Comparison of ENCODE assay signal across 9 mouse cellular contexts in genomic region chr1:152576614-152577144, GRCm38 (mm10).
DNase-seq lines count a peak whose midpoint lies in the region; ATAC-seq lines count a peak whose summit lies in the region.
"Had no signal": no experiment of that assay in that cellular context is flagged by ENCODE, and none has a peak within 500 bp of the region (broad histone marks: within the 10 kb centered on the region; RNA-seq: fewer than 3 reads in every experiment).

No protein-coding gene starts in this region.

- intact Hi-C loops in left cerebral cortex, postnatal 14 days (cut with DNase I) = no loop called here

- WGBS in forebrain, embryonic 10.5 days = 8% methylated on average over 7 of the region's 7 CpGs
- 29% methylated on average over 7 of the region's 7 CpGs for WGBS in forebrain, embryonic 16.5 days
- WGBS in neural tube, embryonic 15.5 days = 14% methylated on average over 7 of the region's 7 CpGs
- 21% methylated on average over 7 of the region's 7 CpGs for WGBS in kidney, embryonic 15.5 days
- WGBS in neural tube, embryonic 14.5 days = 11% methylated on average over 7 of the region's 7 CpGs

- H3K9ac ChIP-seq in forebrain, embryonic 16.5 days (replicated peaks; ENCODE audit: low read depth, low read length) = no peak overlapping the region
- no peak overlapping the region for H3K9ac ChIP-seq in neural tube, embryonic 15.5 days (replicated peaks)
- H3K9ac ChIP-seq in kidney, embryonic 15.5 days = no peak overlapping the region
- H3K9ac ChIP-seq in neural tube, embryonic 14.5 days (replicated peaks; ENCODE audit: low read depth, low read length) = no peak overlapping the region
- H3K9ac ChIP-seq: stomach, embryonic 15.5 days had no signal

- peak overlapping the region; percentile 66 for H3K27ac ChIP-seq in forebrain, embryonic 10.5 days
- H3K27ac ChIP-seq in forebrain, embryonic 16.5 days (ENCODE audit: low read length) = no peak overlapping the region
- no peak overlapping the region for H3K27ac ChIP-seq in neural tube, embryonic 15.5 days (replicated peaks)
- H3K27ac ChIP-seq in kidney, embryonic 15.5 days = peak overlapping the region; percentile 73
- H3K27ac ChIP-seq in neural tube, embryonic 14.5 days (ENCODE audit: low read depth, low read length) = no peak overlapping the region
- H3K27ac ChIP-seq: stomach, embryonic 15.5 days had no signal

- H3K4me2 ChIP-seq in forebrain, embryonic 16.5 days (ENCODE audit: low read length) = no peak overlapping the region
- no peak overlapping the region for H3K4me2 ChIP-seq in neural tube, embryonic 15.5 days
- no peak overlapping the region for H3K4me2 ChIP-seq in kidney, embryonic 15.5 days
- H3K4me2 ChIP-seq in neural tube, embryonic 14.5 days (ENCODE audit: low read depth, low read length) = no peak overlapping the region
- H3K4me2 ChIP-seq: stomach, embryonic 15.5 days had no signal

- H3K4me1 ChIP-seq in forebrain, embryonic 10.5 days = peaks cover 96% of the 10 kb centered on the region
- H3K4me1 ChIP-seq in forebrain, embryonic 16.5 days (replicated peaks; ENCODE audit: control insufficient read depth, insufficient read depth, low read length) = peaks cover 20% of the 10 kb centered on the region
- H3K4me1 ChIP-seq in neural tube, embryonic 15.5 days = peaks cover 39% of the 10 kb centered on the region
- peaks cover 78% of the 10 kb centered on the region for H3K4me1 ChIP-seq in kidney, embryonic 15.5 days
- peaks cover 23% of the 10 kb centered on the region; the same call in 1 of the 2 replicates for H3K4me1 ChIP-seq in neural tube, embryonic 14.5 days (ENCODE audit: control insufficient read depth, insufficient read depth, low read length)

- no peak for DNase-seq in forebrain, embryonic 10.5 days (ENCODE audit: extremely low spot score, low spot score)
- peak; percentile 41 for DNase-seq in neural tube, embryonic 10.5 days (ENCODE audit: extremely low spot score, low spot score)
- DNase-seq in heart, adult 18-20 months = no peak
- DNase-seq in left cerebral cortex, postnatal 14 days (ENCODE audit: low spot score in 2 of 2) = no peak

- no peak for ATAC-seq in forebrain, embryonic 16.5 days
- no peak for ATAC-seq in neural tube, embryonic 15.5 days (ENCODE audit: low FRiP score)
- 0 out of 2 replicates have a peak, but pooled peaks have one; percentile 47 for ATAC-seq in kidney, embryonic 15.5 days (replicated peaks; ENCODE audit: low FRiP score)
- peak; percentile 31; the same call in 1 of the 2 replicates for ATAC-seq in neural tube, embryonic 14.5 days (ENCODE audit: low read depth)

- no peak overlapping the region for H3K4me3 ChIP-seq in forebrain, embryonic 10.5 days
- H3K4me3 ChIP-seq in forebrain, embryonic 16.5 days (replicated peaks; ENCODE audit: low read length) = no peak overlapping the region
- H3K4me3 ChIP-seq in neural tube, embryonic 15.5 days (replicated peaks) = no peak overlapping the region
- H3K4me3 ChIP-seq in kidney, embryonic 15.5 days (replicated peaks) = no peak overlapping the region
- no peak overlapping the region for H3K4me3 ChIP-seq in neural tube, embryonic 14.5 days (ENCODE audit: low read depth, low read length)
- H3K4me3 ChIP-seq: stomach, embryonic 15.5 days had no signal

- H3K36me3 ChIP-seq in forebrain, embryonic 10.5 days (replicated peaks) = no peaks in the 10 kb centered on the region
- H3K36me3 ChIP-seq in forebrain, embryonic 16.5 days (ENCODE audit: control insufficient read depth, insufficient read depth) = no peaks in the 10 kb centered on the region
- H3K36me3 ChIP-seq in neural tube, embryonic 15.5 days = no peaks in the 10 kb centered on the region
- H3K36me3 ChIP-seq in kidney, embryonic 15.5 days = 0 out of 2 replicates have a peak, but pooled peaks cover 2% of the 10 kb centered on the region
- no peaks in the 10 kb centered on the region for H3K36me3 ChIP-seq in neural tube, embryonic 14.5 days (ENCODE audit: control insufficient read depth, insufficient read depth, low read length)
- H3K36me3 ChIP-seq: stomach, embryonic 15.5 days had no signal

- peaks cover 33% of the 10 kb centered on the region for H3K27me3 ChIP-seq in forebrain, embryonic 10.5 days (ENCODE audit: poor library complexity, severe bottlenecking)
- H3K27me3 ChIP-seq in forebrain, embryonic 16.5 days (replicated peaks; ENCODE audit: control insufficient read depth, insufficient read depth, low read length) = no peaks in the 10 kb centered on the region
- H3K27me3 ChIP-seq in neural tube, embryonic 15.5 days (replicated peaks) = no peaks in the 10 kb centered on the region
- no peaks in the 10 kb centered on the region for H3K27me3 ChIP-seq in kidney, embryonic 15.5 days
- no peaks in the 10 kb centered on the region for H3K27me3 ChIP-seq in neural tube, embryonic 14.5 days (ENCODE audit: control insufficient read depth, insufficient read depth, low read length)
- H3K27me3 ChIP-seq: stomach, embryonic 15.5 days had no signal

- no peaks in the 10 kb centered on the region for H3K9me3 ChIP-seq in forebrain, embryonic 10.5 days
- H3K9me3 ChIP-seq in forebrain, embryonic 16.5 days (ENCODE audit: control insufficient read depth, low read length) = no peaks in the 10 kb centered on the region
- H3K9me3 ChIP-seq in neural tube, embryonic 15.5 days (replicated peaks) = no peaks in the 10 kb centered on the region
- no peaks in the 10 kb centered on the region for H3K9me3 ChIP-seq in kidney, embryonic 15.5 days (replicated peaks)
- no peaks in the 10 kb centered on the region for H3K9me3 ChIP-seq in neural tube, embryonic 14.5 days (ENCODE audit: control insufficient read depth, low read length)
- H3K9me3 ChIP-seq: stomach, embryonic 15.5 days had no signal

Comparison
In these comparisons a context has a peak if more than half of its experiments do, and no peak if none do; other contexts are left out.
1. H3K27ac ChIP-seq: peak in forebrain, embryonic 10.5 days (single experiment) and kidney, embryonic 15.5 days (single experiment); none in forebrain, embryonic 16.5 days (single experiment), neural tube, embryonic 15.5 days (single experiment) and neural tube, embryonic 14.5 days (single experiment).
2. ATAC-seq: peak in kidney, embryonic 15.5 days (single experiment) and neural tube, embryonic 14.5 days (single experiment); none in forebrain, embryonic 16.5 days (single experiment) and neural tube, embryonic 15.5 days (single experiment).